Mouse (Mus musculus) stomach, postnatal 0 days (tissue): Measurements from ENCODE around the gene Cep104. TPM values are rescaled to one million over a fixed set of nuclear protein-coding genes. Genes with fewer than 3 reads are reported as not detected.

Experiments
- ATAC-seq: fragments of 200-750 bp; cut with Nextera tagmentation; 2 replicates; pipeline ENCODE4 v1.8.0; 2017; ENCODE audit not compliant: low FRiP score, low TSS enrichment
- DNase-seq: peaks from one replicate; pipeline ENCODE4 v3.0.0-alpha.2; 2016; ENCODE audit warnings: low spot score
- H3K27ac ChIP-seq: fragments of 300-500 bp; sonication (generic); replicated peaks from 2 replicates; pipeline ENCODE4 v1.5.1; 2014; ENCODE audit warnings: mild to moderate bottlenecking, control low read depth
- H3K27me3 ChIP-seq: fragments of 300-500 bp; sonication (generic); 2 replicates; pipeline ENCODE4 v1.6.1; 2014; ENCODE audit warnings: low read length; ENCODE audit not compliant: control insufficient read depth, insufficient read depth
- H3K36me3 ChIP-seq: fragments of 300-500 bp; sonication (generic); 2 replicates; pipeline ENCODE4 v1.6.1; 2014; ENCODE audit warnings: low read length, mixed read lengths; ENCODE audit not compliant: control insufficient read depth, insufficient read depth
- H3K4me1 ChIP-seq: fragments of 300-500 bp; sonication (generic); replicated peaks from 2 replicates; pipeline ENCODE4 v1.6.1; 2014; ENCODE audit warnings: antibody characterized with exemption; ENCODE audit not compliant: control insufficient read depth, insufficient read depth
- H3K4me2 ChIP-seq: fragments of 300-500 bp; sonication (generic); replicated peaks from 2 replicates; pipeline ENCODE4 v1.6.1; 2014; ENCODE audit warnings: low read depth, mild to moderate bottlenecking, control low read depth, moderate library complexity
- H3K4me3 ChIP-seq: fragments of 300-500 bp; sonication (generic); 2 replicates; pipeline ENCODE4 v1.5.1; 2014; ENCODE audit warnings: low read depth, low read length, control low read depth
- H3K9ac ChIP-seq: fragments of 300-500 bp; sonication (generic); 2 replicates; pipeline ENCODE4 v1.6.1; 2014; ENCODE audit warnings: mild to moderate bottlenecking, low read length, control low read depth, mixed read lengths
- H3K9me3 ChIP-seq: fragments of 300-500 bp; sonication (generic); 2 replicates; pipeline ENCODE4 v1.6.1; 2016; ENCODE audit warnings: low read length; ENCODE audit not compliant: control insufficient read depth
- CTCF ChIP-seq: IDR thresholded peaks from 2 replicates; pipeline ENCODE4 v1.5.1; 2016; ENCODE audit warnings: antibody characterized with exemption, low read depth, mild to moderate bottlenecking, moderate library complexity
- EP300 ChIP-seq: optimal IDR thresholded peaks from 2 replicates; pipeline ENCODE3; 2016; ENCODE audit warnings: antibody characterized with exemption
- WGBS: fragments of 180-500 bp; shearing (Covaris S2); extraction: QIAGEN DNeasy Blood & Tissue Kit; methylation state at CpG from one replicate; pipeline ENCODE4 v1.1.7; 2014; 5-methylcytosine and 5-hydroxymethylcytosine counted together
- polyA plus RNA-seq: library from polyadenylated mRNA; unstranded; fragments of >200 nt; fragmentation: Nextera tagmentation; extraction: Ambion mirVana; gene quantifications from 2 replicates; pipeline ENCODE4 v1.2.1, GENCODE M21; 2015

Gene Cep104
- polyA plus RNA-seq, 1 experiment from 2014 or later, result 4.9 TPM

- H3K36me3 ChIP-seq, result peaks cover 32% of the 10 kb centered on the region
- no peak overlapping the region for H3K9ac ChIP-seq
- H3K27ac ChIP-seq, result no peak overlapping the region
- no peaks in the 10 kb centered on the region for H3K9me3 ChIP-seq
- DNase-seq (no peak), ATAC-seq (no peak)
- H3K4me1 ChIP-seq, result peaks cover 5% of the 10 kb centered on the region; the same call in 1 of the 2 replicates
- H3K4me3 ChIP-seq, result no peak overlapping the region
- no peak overlapping the region for H3K4me2 ChIP-seq
- TF ChIP-seq CTCF (no peak), EP300 (no peak)
- 91% methylated on average over 11 of the region's 11 CpGs for WGBS
- no peaks in the 10 kb centered on the region for H3K27me3 ChIP-seq
Observed at GRCm38 (mm10) chr4:154015476-154015875, 40.5 kb downstream of the Cep104 start.

- no peak for TF ChIP-seq EP300
- TF ChIP-seq CTCF, result peak; percentile 76
- DNase-seq (peak; percentile 65), ATAC-seq (no peak)
- no peak overlapping the region for H3K4me2 ChIP-seq
- no peak overlapping the region for H3K9ac ChIP-seq
- H3K27me3 ChIP-seq, result no peaks in the 10 kb centered on the region
- WGBS, result 64% methylated on average over 7 of the region's 7 CpGs
- H3K27ac ChIP-seq, result no peak overlapping the region
- H3K36me3 ChIP-seq, result peaks cover 39% of the 10 kb centered on the region
- no peak overlapping the region for H3K4me3 ChIP-seq
- no peaks in the 10 kb centered on the region for H3K9me3 ChIP-seq
- peaks cover 2% of the 10 kb centered on the region; the same call in 1 of the 2 replicates for H3K4me1 ChIP-seq
Observed at GRCm38 (mm10) chr4:154019571-154019970, 44.6 kb downstream of the Cep104 start.

GRCm38 (mm10) chr4:154021432-154021831, 46.4 kb downstream of the Cep104 start:
- no peak overlapping the region for H3K4me3 ChIP-seq
- no peak overlapping the region for H3K9ac ChIP-seq
- H3K36me3 ChIP-seq, result peaks cover 31% of the 10 kb centered on the region
- DNase-seq (no peak), ATAC-seq (no peak)
- TF ChIP-seq CTCF (no peak), EP300 (no peak)
- H3K27me3 ChIP-seq, result no peaks in the 10 kb centered on the region
- H3K4me2 ChIP-seq, result no peak overlapping the region
- H3K9me3 ChIP-seq, result no peaks in the 10 kb centered on the region
- 82% methylated on average over 9 of the region's 9 CpGs for WGBS
- H3K27ac ChIP-seq, result no peak overlapping the region
- peaks cover 6% of the 10 kb centered on the region for H3K4me1 ChIP-seq

- peak overlapping the region; percentile 45; the same call in 1 of the 2 replicates for H3K27ac ChIP-seq
- peaks cover 9% of the 10 kb centered on the region for H3K4me1 ChIP-seq
- ATAC-seq (peak; percentile 39), DNase-seq (peak; percentile 36)
- no peak overlapping the region for H3K4me2 ChIP-seq
- WGBS, result 49% methylated on average over 4 of the region's 4 CpGs
- no peak overlapping the region for H3K4me3 ChIP-seq
- no peak overlapping the region for H3K9ac ChIP-seq
- H3K9me3 ChIP-seq, result no peaks in the 10 kb centered on the region
- H3K36me3 ChIP-seq, result peaks cover 29% of the 10 kb centered on the region
- TF ChIP-seq CTCF (no peak), EP300 (no peak)
- no peaks in the 10 kb centered on the region for H3K27me3 ChIP-seq
Observed at GRCm38 (mm10) chr4:154022407-154022806, 47.4 kb downstream of the Cep104 start.

GRCm38 (mm10) chr4:154022844-154023243, 47.9 kb downstream of the Cep104 start:
- no peak for TF ChIP-seq CTCF
- TF ChIP-seq EP300, result no peak
- Histone ChIP-seq H3K4me2 (no peak overlapping the region), H3K27me3 (no peaks in the 10 kb centered on the region), H3K36me3 (peaks cover 28% of the 10 kb centered on the region), H3K27ac (peak overlapping the region; percentile 45; the same call in 1 of the 2 replicates), H3K4me1 (peaks cover 9% of the 10 kb centered on the region), H3K9me3 (no peaks in the 10 kb centered on the region), H3K4me3 (no peak overlapping the region), H3K9ac (no peak overlapping the region)
- peak; percentile 9; the same call in 1 of the 2 replicates for ATAC-seq
- 20% methylated on average over 4 of the region's 4 CpGs for WGBS
- DNase-seq, result no peak

- Histone ChIP-seq H3K27me3 (no peaks in the 10 kb centered on the region), H3K9me3 (no peaks in the 10 kb centered on the region), H3K27ac (no peak overlapping the region), H3K9ac (no peak overlapping the region), H3K4me3 (no peak overlapping the region), H3K36me3 (peaks cover 17% of the 10 kb centered on the region; the same call in 1 of the 2 replicates), H3K4me1 (peaks cover 9% of the 10 kb centered on the region), H3K4me2 (peak overlapping the region; percentile 20; the same call in 1 of the 2 replicates)
- 20% methylated on average over 8 of the region's 8 CpGs for WGBS
- no peak for TF ChIP-seq EP300
- no peak for TF ChIP-seq CTCF
- peak; percentile 38 for DNase-seq
- no peak for ATAC-seq
Observed at GRCm38 (mm10) chr4:154023754-154024601, 49.0 kb downstream of the Cep104 start.
